Mouse (Mus musculus): ENCODE data around the gene Cuedc1.

The Cuedc1 gene

DNA sequence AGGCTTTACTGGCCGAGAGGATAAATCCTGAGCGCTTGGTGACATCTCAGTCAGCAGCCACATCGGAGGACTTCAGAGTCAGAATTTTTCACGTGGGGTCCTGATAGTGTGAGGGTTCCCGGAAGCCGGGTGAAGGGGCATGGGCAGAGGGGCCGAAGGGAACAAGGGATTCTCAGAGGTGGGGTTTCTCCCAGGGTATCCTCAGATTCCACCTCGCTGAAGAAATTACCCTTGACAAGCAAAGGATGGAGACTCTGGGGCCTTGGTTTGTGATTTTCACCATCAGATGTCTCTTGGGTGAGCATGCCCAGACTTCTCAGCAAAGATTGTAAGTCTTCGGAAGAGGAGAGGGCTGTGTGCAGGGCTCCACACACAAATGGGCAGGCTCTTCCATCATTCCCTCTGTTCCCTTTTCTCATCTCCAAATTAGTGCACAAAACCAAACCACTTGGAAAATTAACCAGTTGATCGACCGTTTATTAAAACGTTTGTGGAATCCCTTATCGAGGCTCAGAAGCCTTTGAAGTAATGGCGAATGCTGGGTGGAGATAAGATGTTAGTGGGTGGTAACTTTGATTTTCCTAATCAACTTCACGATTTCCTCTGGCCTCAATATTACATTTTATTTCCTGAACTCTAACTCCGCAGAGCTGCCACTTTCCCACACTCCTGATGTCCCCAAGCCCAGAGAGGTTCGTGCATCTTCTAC, at the start of gene Cuedc1:
Cuedc1 (plus strand) TSS at position 38 of the 709 bp plus-strand sequence.
- DNase-seq (ENCODE audit: low read depth, low spot score) = no peak

GRCm38 (mm10) chr11:88048961-88049670, 48.7 kb upstream of the Cuedc1 start:
- DNase-seq (ENCODE audit: low read depth, low spot score) = no peak

DNA sequence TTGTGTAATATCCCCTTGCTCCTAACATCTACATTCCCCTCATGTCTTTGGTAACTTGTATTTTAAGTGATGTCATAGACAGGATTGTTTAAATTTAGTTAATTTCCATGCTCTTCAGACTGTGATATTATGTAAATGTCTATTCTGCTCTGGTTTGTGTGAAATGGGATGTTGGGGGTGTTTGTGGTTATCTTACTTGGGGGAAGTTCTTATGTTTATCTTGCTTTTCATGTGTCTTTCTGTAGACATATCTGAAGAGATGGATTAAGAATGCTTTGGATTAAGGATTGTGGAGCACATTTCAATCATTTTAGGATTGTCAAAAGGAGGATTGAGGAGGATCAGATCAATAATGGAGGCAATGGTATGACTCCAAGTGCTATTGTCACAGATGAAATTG, 48.1 kb upstream of the Cuedc1 start:
- no peak for DNase-seq (ENCODE audit: low read depth, low spot score)

GRCm38 (mm10) chr11:88052638-88053037, 45.2 kb upstream of the Cuedc1 start:
- no peak for DNase-seq (ENCODE audit: low read depth, low spot score)

DNA sequence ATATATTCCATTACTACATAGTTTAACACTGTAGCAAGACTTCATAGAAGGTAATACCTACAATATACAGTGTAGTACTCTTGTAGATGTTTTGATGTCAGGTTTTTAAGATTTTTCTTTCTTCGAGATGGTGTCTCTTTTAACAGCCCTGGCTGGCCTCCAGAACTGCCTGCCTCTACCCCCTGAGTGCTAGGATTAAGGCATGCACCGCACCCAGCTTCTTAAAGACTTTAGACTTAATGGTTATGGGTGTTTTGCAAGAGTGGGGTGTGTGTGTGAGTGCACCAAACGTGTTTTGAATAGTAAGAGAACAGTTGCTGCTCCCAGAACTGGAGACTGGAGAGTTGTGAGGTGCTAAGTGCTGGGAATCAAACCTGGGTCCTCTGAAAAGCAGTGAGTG, 44.0 kb upstream of the Cuedc1 start:
- no peak for DNase-seq (ENCODE audit: low read depth, low spot score)

DNA sequence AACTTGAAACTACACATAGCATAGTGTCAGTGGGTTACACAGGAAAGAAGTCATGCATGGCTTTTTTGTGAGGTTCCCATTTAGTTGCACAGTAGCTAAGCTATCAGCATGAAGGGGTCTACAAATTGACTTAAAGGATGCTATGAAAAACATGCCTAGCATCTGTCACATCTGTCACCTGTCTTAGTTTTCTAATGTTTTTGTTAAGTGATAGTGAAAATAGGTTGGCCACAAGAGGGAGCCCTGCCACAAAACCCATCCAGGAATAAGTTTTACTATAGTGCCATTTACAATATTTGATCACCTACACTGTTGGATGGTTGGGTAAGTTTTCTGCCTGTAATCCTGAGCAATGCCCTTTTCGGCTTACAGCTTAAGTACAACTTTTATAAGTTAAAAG, 43.3 kb upstream of the Cuedc1 start:
- DNase-seq (ENCODE audit: low read depth, low spot score) = no peak

DNA sequence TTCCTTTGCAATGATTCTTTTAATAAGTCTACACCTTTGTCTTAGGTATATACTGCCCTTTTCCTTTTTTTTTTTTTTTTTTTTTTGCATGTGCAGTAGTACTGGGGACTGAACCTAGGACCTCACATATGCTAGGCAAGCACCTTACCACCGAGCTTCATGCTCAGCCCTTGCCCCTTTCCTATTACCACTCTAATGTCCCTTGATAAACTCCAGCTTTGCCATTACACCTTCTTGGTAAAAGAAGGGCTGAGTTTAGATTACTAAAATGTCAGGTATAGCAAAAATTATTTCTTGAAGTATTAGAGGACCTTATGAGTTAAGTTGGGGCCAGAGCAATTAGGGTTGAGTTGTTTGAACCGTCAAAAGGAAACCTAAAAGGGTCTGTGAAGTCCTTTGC, 42.1 kb upstream of the Cuedc1 start:
- no peak for DNase-seq (ENCODE audit: low read depth, low spot score)

DNA sequence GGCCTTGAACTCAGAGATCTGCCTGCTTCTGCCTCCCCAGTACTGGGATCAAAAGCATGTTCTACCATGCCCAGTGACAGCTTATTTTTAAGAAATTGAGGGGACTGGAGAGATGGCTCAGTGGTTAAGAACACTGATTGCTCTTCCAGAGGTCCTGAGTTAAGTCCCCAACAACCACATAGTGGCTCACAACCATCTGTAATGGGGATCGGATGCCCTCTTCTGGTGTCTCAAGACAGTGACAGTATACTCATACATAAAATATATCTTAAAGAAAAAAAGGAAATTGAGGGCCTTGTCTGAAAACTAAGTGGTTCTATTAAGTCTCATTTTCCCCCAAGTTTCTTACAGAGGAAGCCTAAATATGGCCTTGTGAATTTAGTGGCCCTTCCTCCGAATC, 40.1 kb upstream of the Cuedc1 start:
- DNase-seq (ENCODE audit: low read depth, low spot score) = no peak

- peak; percentile 49 for DNase-seq (ENCODE audit: low read depth, low spot score)
These were observed 38.7 kb upstream of the Cuedc1 start for GRCm38 (mm10) chr11:88059141-88059540.

- DNase-seq (ENCODE audit: low read depth, low spot score) = no peak
These were observed 35.8 kb upstream of the Cuedc1 start for GRCm38 (mm10) chr11:88061892-88062625.

GRCm38 (mm10) chr11:88065732-88066131, 32.1 kb upstream of the Cuedc1 start:
- DNase-seq (ENCODE audit: low read depth, low spot score) = no peak

- DNase-seq (ENCODE audit: low read depth, low spot score) = no peak
These were observed 30.7 kb upstream of the Cuedc1 start for GRCm38 (mm10) chr11:88067191-88067585.

DNA sequence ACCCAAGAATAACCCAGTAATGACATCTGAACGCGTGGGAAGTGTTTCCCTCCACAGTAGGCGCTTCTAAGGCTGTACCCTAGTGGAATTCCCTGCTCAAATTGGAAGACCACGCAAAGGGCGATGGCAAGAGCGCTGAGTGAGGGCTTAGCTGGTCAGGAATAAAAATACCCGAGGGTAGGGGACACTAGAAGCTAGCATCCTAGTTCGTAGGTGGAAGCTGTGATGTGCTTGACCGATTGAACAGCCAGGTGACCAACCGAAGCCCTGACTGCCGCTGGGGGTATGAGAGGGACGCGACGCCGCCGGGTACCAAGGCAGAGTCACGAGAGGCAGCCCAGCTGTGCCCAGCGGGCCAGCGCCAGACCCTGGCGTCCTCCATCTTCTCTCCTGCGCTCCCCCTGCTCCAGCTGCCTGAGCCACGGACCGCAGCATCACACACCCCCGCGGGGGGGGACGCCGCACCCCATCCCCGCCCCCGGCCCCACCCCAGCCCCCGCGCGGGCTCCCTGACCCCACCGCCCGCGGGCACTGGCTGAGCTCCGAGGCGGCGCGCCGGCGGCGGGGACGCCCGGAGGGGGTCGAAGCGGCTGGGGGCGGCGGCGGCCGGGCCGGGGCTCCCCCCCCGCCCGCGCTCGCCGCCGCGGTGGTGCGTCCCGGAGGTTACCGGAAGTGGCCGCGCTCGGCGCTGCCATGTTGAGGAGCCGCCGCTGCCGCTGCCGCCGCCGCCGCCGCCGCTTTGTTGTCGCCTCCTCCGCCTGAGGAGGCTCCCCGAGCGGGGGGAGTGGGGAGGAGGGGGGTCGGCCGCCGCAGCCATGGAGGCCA, 30.1 kb upstream of the Cuedc1 start, which contains the start of gene Vezf1:
Vezf1 (plus strand) TSS at position 694 of the 825 bp plus-strand sequence.
- peak; percentile 61 for DNase-seq (ENCODE audit: low read depth, low spot score)

GRCm38 (mm10) chr11:88068411-88069245, 29.2 kb upstream of the Cuedc1 start:
- DNase-seq (ENCODE audit: low read depth, low spot score) = peak; percentile 40

DNA sequence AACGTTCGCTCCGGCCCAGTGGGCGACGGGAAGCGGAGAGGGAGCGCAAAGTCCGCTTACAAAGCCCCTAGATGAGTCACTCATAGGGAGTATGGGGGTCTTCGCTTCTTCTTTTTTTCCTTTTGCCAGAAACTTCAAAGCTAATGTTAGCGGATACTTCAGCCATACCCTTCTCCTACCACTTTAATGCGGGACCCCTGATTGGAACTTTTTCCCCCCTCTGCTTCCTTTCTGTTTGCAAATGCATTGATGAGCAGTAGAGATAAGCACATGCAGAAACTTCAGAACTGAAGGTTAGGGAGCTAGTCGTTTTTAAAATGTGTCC, 28.6 kb upstream of the Cuedc1 start:
- DNase-seq (ENCODE audit: low read depth, low spot score) = no peak

DNA sequence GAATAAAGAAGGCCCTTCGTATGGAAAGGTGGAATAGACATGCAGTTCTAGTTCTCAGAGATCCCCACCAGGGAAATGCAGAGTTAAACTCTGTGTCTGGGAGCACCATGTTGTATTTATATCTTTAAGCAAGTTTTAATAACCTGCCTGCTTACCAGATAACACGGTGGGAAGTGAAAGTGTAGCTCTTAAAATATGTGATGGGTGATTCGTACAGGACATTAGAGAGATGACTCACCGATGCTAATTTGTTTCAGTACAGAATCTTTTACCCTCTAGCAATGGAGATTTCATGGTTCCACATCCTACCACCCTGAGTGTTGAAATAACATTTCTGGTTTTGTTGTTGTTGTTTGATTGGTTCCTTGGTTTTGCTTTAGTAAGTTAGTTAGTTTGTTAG, 27.5 kb upstream of the Cuedc1 start:
- no peak for DNase-seq (ENCODE audit: low read depth, low spot score)

DNA sequence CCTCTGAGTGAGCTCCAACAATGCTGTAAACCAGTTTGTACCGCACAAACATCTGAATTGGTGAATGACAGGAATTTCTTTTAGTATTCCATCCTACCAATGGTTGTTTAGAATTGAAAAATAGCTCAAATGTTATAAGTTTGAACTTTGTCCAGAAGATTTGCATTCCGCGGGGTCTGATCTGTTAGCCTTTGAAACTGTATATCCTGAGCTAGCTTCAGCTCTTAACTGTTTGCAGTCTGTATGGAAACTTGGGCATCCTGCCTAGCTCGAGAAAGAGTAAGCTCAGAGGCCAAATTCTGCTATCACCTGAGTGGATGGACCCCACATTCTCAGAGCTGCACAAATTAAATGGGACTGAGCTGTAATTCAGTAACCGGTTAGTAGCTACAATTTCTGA, 26.7 kb upstream of the Cuedc1 start:
- no peak for DNase-seq (ENCODE audit: low read depth, low spot score)

- no peak for DNase-seq (ENCODE audit: low read depth, low spot score)
These were observed 24.4 kb upstream of the Cuedc1 start for GRCm38 (mm10) chr11:88073343-88073875.

DNA sequence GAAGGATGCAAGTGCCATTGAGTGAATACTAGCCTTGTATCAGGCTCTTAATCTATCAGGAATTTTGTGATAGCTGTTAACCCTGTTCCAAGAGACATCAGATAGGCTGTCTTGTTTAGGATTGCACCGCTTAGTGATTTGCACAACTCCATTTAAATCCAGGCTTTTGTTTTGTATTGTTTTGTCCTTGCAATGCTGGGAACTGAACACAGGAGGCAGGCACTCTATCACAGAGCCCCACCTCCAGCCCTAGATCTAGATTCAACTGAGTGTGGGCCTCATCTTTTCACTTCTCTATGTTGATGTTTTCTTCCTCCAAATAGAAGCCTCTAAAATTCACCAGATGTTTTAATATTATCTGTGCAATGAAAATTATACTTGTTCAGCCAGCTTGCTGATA, 22.2 kb upstream of the Cuedc1 start:
- DNase-seq (ENCODE audit: low read depth, low spot score) = no peak

- DNase-seq (ENCODE audit: low read depth, low spot score) = no peak
These were observed 21.5 kb upstream of the Cuedc1 start for GRCm38 (mm10) chr11:88076394-88076793.

DNA sequence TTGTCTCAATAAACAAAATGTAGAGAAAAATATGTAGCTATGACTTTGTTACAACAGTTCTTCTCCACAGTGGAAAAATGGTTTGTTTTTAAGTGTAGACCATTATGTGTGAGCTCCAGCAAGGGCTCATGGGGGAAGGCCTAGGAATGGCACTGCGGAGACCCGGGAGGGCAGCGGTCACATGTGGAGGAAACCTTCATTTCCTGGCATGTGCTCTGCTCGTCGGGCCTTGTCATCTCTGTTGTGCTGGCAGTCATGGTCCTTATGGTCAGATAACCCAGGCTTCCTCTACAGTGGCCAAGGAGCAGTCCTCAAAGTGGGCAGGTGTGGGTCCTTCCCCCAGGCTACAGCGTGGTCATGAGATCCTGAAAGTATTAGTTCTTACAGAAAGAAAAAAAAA, 14.2 kb upstream of the Cuedc1 start:
- no peak for DNase-seq (ENCODE audit: low read depth, low spot score)
